Mouse (Mus musculus) CH12.LX (cell line): Measurements from ENCODE around the gene Spopl.
A peak's percentile ranks its signal among the peaks of the same experiment; 100 is the strongest.

Experiments used
- BHLHE40 ChIP-seq: IDR thresholded peaks from 2 replicates; pipeline ENCODE4 v1.6.1; 2011; ENCODE audit warnings: mild to moderate bottlenecking, low read depth, low read length, improper control_type of control experiment
- CHD2 ChIP-seq: IDR thresholded peaks from 2 replicates; pipeline ENCODE4 v1.6.1; 2011; ENCODE audit warnings: low read length, improper control_type of control experiment
- CTCF ChIP-seq, 2 experiments: IDR thresholded peaks in 1 of 2; conservative IDR thresholded peaks in 1 of 2; 2 replicates each; pipeline ENCODE4 v1.5.1; 2011 to 2012; ENCODE audit warnings: low read depth in 2 of 2, low read length in 2 of 2, improper control_type of control experiment in 1 of 2, inconsistent platforms in 1 of 2, mild to moderate bottlenecking in 1 of 2, moderate library complexity in 1 of 2
- HCFC1 ChIP-seq: IDR thresholded peaks from 2 replicates; pipeline ENCODE4 v1.6.1; 2012; ENCODE audit warnings: low read depth, mild to moderate bottlenecking, inconsistent platforms, low read length, improper control_type of control experiment
- MAFK ChIP-seq: IDR thresholded peaks from 2 replicates; pipeline ENCODE4 v1.6.1; 2011; ENCODE audit warnings: low read length, improper control_type of control experiment; ENCODE audit not compliant: insufficient replicate concordance
- POLR2A ChIP-seq: IDR thresholded peaks from 2 replicates; pipeline ENCODE4 v1.6.1; 2011; ENCODE audit warnings: low read depth, mild to moderate bottlenecking, improper control_type of control experiment, low read length
- RCOR1 ChIP-seq: conservative IDR thresholded peaks from 2 replicates; pipeline ENCODE4 v1.6.1; 2012; ENCODE audit warnings: low read depth, mild to moderate bottlenecking, inconsistent platforms, low read length, improper control_type of control experiment
- USF2 ChIP-seq: conservative IDR thresholded peaks from 2 replicates; pipeline ENCODE4 v1.6.1; 2011; ENCODE audit warnings: low read depth, low read length, improper control_type of control experiment

- TF ChIP-seq HCFC1: no peak
- no peak for TF ChIP-seq BHLHE40
- no peak for TF ChIP-seq USF2
- no peak for TF ChIP-seq CTCF (conservative IDR thresholded peaks at IDR 0.05 in 1 of 2, IDR thresholded peaks at IDR 0.05 in 1 of 2; ENCODE audit: low read depth in 2 of 2, low read length in 2 of 2)
- TF ChIP-seq RCOR1: no peak
- TF ChIP-seq MAFK: peak; percentile 93
- TF ChIP-seq CHD2: no peak
- TF ChIP-seq POLR2A: no peak
Measured at GRCm38 (mm10) chr2:23467471-23467870, 104.4 kb downstream of the Spopl start.
